Mouse (Mus musculus) layer of hippocampus, adult 11-12 months (tissue): ENCODE measurements around the gene Limk2.

Experiments used
- DNase-seq: peaks from one replicate; pipeline ENCODE4 v3.0.0; 2022; ENCODE audit warnings: low spot score

The Limk2 gene

DNA sequence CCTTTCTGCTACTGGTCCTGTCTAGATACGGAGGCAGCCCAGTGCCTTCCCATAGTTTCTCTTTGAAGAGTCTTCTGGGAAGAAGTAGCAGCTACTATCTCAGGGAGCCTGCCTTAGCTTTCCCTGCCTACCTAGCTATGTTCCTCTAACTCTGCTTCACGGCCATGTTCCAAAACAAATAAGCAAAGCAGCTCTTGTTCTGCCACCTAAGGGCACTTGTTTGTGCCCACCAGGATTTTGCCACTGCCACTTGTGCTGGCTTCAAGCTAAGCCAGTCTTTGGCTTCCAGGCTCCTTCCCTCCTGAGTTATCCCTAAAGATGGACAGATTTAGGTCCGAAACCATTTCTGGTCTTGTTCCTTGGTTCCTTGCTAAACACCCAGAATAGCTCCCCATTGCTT is 3.1 kb upstream of the Limk2 start:
- DNase-seq, result no peak

DNA sequence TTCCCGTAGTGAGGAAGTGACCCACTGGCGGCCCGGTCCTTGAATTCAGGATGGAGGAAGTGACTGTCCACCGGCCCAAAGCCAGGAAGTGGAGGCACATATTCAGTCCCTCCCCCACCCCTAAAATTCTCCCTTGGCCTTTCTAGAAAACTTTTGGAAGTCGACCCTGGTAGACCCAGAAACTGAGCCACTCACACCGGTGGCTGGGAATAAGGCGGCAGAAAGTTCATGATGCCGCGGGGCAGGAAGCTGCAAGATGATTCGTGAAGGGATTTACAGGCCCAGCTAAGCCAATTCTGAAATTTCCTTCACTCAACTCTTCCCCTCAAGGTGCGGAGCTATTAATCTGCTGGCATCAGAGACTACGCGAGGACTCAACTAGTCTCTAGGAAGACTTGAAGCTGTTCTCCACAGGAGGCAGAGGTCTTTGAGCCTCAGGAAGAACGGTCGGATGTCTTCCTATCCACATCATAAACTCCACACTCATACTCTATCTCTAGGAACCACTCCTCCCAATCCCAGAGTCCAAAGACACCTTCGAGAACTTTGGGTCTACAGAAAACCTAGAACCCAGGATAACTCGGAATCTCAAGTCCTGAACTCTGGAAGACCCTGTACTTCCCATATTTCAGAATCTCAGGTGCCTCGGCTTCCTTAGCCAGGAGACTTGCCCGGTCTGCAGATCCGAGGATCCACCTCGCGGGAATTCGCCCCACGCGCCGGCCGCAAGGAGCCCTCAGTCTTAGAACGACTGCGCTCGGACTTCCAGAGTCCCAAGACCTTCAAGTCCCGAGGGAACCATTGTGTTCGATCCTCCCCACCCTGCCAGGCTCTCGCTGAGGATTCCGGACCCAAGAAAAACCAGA is 625 bp downstream of the Limk2 start:
- no peak for DNase-seq

DNA sequence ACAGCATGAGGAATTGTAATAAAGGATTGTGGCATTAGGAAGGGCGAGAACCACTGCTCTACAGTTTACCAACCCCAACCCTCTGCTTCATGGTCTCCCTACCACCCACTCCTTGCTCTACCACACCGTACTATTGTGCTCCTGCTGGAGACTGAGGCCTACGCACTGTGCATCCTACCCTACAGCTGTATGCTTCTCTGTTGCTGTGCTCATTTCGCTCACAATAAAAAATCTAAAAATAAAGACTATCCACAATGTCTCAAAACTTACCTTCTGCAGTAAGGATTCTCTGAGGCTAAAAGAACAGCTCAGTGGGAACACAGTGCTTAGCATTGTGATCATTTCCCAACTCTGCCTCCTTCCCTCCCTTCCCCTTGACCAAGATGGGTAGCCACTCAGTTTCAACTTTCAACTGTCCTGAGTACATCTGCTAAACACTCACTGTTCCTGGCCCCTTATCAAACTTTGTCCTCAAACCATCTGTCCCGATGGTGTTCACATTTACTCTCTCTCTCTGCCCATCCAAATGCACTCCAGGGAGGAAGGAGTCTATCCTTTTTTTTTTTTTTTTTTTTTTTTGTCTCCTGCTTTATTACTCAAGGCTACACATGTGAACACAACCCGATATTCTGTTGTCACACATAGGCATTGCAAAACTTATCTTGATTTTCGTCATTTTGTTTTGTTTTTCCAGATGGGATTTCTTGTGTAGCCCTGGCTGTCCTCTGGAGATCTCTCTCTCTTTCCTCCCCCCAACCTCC is 4.5 kb downstream of the Limk2 start:
- peak; percentile 28 for DNase-seq

DNA sequence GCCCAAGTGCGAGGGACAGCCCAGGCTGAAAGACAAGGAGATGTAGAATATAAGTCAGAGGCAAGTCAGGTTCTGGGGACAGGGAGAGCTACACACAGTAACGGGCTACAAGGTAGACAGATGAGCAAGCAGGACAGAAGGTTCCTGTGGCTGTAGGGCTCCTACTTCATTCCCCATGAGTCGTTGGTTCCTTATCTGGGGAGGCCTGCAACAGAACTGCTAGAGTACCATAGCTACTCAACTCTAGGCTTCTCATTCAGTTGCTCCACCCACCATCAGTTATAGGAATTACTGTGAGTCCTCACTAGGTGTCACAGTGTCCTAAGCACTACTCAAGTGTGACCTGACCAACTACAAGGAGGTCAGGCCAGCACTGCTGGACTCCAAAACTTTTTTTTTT is 6.0 kb downstream of the Limk2 start:
- no peak for DNase-seq

GRCm38 (mm10) chr11:3398318-3398717 is 10.7 kb downstream of the Limk2 start:
- no peak for DNase-seq

- DNase-seq, result no peak
Measured at GRCm38 (mm10) chr11:3396562-3396961, 12.4 kb downstream of the Limk2 start.

DNA sequence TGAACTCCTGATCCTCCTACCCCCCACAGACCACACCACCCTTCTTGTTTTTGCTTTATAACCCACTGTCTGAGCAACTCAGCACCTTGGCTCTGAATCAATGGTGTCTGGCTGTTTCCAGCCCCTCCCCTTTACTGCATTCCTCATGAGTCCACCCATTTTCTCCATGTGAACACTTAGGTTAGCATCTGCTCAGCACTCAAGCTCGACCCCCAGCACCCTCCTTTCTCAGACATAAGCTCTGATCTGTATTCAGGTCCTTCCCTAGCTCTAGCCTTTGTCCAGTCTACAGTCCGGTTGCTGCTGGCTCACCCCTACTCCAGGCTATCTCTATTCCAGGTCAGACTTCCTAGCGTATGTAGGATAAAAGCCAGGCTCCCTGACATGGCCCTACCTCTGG is 12.9 kb downstream of the Limk2 start:
- DNase-seq, result no peak

- DNase-seq, result no peak
Measured at GRCm38 (mm10) chr11:3394520-3394919, 14.5 kb downstream of the Limk2 start.

GRCm38 (mm10) chr11:3392526-3392925 is 16.5 kb downstream of the Limk2 start:
- no peak for DNase-seq

DNA sequence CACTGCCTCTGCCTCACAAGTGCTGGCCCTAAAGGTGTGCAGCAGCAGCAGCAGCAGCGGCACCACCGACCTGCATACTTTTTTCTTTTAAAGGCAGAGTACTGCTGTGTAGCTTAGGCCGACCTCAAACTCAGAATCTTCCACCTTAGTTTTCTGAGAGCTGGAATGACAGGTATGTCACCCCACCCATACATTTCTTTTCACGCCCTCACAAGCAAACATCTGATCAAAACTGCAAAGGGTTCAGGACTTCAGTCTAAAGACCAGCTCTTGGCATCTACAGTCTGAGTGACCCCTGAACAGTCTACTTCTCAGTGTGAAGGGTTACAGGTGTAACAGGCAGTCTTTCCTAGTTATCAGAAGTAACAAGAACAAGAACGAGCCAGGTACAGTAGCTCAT is 18.2 kb downstream of the Limk2 start:
- no peak for DNase-seq

DNA sequence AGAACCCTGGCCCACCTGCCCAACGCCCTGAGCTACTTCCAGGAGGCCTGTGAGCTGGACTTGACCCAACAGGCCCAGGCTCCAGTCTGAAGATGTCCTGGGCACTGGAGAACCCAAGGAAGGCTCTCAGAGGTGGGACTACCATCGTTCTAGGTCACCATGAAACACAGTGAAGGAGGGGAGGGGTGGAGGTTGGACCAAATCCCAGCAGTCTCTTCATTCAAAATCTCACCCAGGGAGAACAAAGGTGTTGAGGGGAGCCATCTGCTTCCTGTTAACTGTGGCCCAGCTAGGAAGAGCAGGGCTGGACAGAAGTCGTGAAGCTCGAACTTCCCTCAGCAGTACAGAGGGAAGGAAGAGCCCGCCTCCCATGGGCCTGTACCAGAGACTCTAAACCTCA is 19.0 kb downstream of the Limk2 start:
- no peak for DNase-seq

- DNase-seq, result no peak
Measured at GRCm38 (mm10) chr11:3387482-3388196, 21.4 kb downstream of the Limk2 start.

DNA sequence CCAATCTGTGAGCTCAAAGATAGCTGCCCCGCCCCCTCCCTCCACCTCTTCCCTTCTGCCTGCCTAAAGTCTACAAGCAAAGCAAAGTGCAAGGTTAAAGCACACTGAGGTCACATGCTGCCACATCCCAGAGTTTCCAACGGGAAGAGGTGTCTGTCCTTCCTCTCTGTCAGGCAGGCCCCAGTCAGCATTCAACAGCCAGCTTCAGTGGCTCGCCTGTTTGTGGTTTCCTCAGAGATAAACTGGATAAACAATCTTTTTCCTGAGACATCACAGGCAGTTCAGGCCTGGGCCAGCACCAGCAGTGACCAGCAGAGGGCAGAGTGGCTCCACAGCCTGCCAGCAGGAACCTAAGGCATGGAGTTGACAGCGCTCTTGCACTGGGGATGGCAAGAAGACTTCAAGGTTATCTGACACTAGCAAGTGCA is 22.0 kb downstream of the Limk2 start:
- DNase-seq, result peak; percentile 89

DNA sequence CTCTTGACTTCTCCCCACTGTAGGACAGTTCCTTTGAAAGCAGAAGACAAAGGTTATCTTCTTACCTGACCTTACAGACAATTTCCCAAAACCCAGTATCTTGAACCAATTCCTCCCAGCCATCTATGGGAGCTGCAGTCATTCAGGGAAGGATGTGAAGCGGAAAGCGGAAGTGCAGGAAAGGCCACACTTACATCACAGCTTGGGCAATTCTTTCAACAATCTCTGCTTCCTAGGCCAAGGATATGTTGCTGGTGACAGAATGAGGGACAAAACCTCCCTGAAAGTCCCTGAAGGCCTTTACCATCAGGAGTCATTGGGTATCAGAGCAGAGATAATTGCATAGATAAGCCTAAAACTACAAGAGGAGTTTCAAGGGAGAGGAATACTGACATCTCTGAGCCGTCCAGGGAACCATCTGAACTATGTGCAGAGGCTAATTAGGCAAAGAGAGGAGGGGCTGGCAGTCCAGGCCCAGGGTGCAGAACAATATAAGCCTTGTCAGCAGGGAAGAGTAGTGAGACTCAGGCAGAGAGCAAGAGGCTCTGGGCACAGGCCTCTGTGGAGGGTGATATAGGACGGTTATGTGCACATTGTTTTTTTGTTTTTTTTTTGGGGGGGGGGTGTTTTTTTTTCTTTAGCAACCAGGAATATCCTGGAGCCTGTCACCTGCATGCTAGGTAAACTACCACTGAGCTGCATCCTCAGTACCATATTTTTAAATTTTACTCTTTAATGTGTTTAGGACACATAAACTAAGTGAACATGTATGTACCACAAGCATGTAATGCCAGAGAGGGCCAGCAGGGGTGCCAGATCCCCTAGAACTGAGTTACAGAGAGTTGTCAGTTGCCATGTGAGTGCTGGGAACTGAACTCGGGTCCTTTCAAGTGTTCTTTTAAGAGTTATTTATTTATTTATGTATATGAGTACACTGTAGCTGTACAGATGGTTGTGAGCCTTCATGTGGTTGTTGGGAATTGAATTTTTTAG is 26.1 kb downstream of the Limk2 start:
- no peak for DNase-seq

DNA sequence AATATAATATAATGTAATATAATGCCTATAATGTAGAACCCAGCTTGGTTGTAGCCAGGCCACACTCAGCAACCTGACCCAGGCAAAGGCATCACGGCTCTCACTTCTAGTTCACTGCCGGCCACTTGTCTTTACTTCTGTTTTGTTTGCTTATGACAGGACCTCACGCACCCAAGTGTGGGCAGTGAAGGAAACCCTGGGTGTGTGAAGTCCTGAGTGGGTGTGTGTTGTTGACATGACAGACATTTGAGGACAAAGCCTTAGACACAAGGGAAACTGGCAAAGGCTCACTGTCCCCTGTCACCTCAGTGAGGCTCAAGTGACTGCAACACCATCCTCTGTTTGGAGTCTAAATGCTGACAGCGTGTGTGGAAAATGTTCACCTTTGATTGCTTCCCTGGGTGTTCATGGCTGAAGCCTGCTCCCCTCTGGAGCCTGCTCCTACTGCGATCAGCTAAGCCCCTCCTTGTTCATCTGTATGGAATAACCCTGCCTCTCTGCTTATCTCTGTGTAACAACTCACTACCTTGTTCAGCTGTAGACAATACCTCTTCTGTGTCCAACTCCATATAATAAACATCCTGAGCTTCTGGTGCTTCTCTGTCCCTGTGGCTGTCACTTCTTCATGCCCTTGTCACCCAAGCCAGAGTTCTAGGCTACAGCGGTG is 27.7 kb downstream of the Limk2 start:
- DNase-seq, result no peak

DNA sequence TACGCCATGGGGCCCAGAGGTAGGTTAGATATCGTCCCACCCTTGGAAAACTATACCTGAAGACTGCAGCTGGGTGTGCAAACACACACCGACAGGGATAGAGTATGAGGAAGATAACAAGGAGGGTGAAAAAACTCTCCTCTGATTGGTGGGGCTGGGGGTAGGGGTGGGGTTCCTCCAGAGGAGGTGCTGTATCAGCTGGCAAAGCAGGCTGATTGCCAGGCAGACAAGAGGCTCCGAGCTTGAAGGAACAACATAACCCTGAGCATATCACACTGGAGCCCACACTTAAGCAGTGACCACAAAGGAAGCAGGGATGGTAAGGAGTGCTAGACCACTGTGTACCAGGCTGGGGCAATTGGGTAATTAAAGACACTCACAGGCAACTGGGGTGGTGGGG is 29.6 kb downstream of the Limk2 start:
- no peak for DNase-seq

GRCm38 (mm10) chr11:3374741-3375140 is 34.2 kb downstream of the Limk2 start:
- DNase-seq, result no peak

- no peak for DNase-seq
Measured at GRCm38 (mm10) chr11:3374293-3374645, 34.7 kb downstream of the Limk2 start.

GRCm38 (mm10) chr11:3373591-3374292 is 35.2 kb downstream of the Limk2 start:
- DNase-seq, result no peak

DNA sequence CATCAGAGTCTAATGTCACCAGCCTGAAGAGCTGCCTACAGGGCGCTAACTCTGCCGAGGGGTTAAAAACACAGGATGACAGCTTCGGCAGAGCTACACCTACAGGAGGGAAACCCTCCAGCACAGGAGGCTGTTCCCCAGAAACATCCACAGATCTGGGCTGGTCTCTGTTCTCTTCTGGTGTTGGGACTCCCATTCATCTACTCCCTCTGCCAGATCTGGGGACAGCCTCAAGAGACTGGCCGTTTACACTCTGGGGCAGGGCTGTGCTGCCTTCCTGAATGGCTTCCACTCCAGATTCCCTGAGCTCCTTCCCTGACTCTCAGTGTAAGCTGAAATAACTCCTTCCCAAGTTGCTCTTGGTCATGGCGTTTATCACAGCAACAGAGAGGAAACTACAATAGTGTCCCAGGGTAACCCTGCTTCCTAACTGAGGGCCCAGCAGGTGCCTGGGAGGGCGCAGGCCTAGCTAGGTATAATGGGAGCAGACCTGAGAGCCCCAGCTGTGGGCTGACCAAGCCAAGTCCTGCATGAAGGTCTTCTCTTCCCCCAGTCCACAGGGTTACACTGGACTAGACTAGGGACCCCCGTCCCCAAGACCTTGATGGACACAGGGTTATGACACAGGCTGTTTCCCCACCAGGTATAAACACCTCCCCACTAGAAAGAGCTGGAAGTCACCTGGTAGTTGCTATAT is 37.2 kb downstream of the Limk2 start:
- DNase-seq, result no peak
